Mouse (Mus musculus): ENCODE measurements around the gene Rnaseh2b.
A peak's percentile ranks its signal among the peaks of the same experiment; 100 is the strongest.

The Rnaseh2b gene

GRCm38 (mm10) chr14:62333909-62334687 is 41.7 kb downstream of the Rnaseh2b start:
- Histone ChIP-seq H3K4me1 (replicated peaks; ENCODE audit: low read depth, low read length) (peaks cover 86% of the 10 kb centered on the region), H3K9me3 (ENCODE audit: low read length) (no peaks in the 10 kb centered on the region), H3K27me3 (ENCODE audit: insufficient read depth, low read length) (no peaks in the 10 kb centered on the region), H3K4me3 (replicated peaks; ENCODE audit: low read length) (peak overlapping the region; percentile 35), H3K36me3 (ENCODE audit: insufficient read depth, low read length) (peaks cover 11% of the 10 kb centered on the region)
- TF ChIP-seq POU5F1 (IDR thresholded peaks at IDR 0.05; ENCODE audit: borderline replicate concordance, low read length) = no peak
- TF ChIP-seq NANOG (IDR thresholded peaks at IDR 0.05; ENCODE audit: borderline replicate concordance, low read length) = peak; percentile 88
- peak; percentile 36 for TF ChIP-seq CTCF (conservative IDR thresholded peaks at IDR 0.05; ENCODE audit: low read length)

DNA sequence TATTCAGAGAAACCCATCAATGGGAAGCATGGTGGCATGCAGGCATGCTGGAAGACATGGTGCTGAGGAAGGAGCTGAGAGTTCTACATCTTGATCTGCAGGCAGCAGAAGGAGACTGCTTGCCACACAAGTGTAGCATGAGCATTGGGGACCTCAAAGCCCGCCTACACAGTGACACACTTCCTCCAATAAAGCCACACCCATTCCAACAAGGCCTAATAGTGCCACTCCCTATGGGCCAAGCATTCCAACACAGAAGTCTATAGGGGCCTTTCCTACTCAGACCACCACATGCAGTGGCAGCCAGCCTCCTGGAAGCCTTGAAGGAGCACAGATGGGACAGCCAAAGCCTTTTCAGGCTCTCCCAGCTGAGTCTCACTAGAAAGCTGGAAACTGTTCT is 46.8 kb downstream of the Rnaseh2b start:
- Histone ChIP-seq H3K36me3 (ENCODE audit: insufficient read depth, low read length) (peaks cover 24% of the 10 kb centered on the region), H3K27me3 (ENCODE audit: insufficient read depth, low read length) (no peaks in the 10 kb centered on the region), H3K4me1 (replicated peaks; ENCODE audit: low read depth, low read length) (peaks cover 84% of the 10 kb centered on the region), H3K9me3 (ENCODE audit: low read length) (no peaks in the 10 kb centered on the region), H3K4me3 (replicated peaks; ENCODE audit: low read length) (0 out of 2 replicates have a peak overlapping the region, but pooled peaks have one; percentile 0)
- TF ChIP-seq CTCF (conservative IDR thresholded peaks at IDR 0.05; ENCODE audit: low read length) (no peak), POU5F1 (IDR thresholded peaks at IDR 0.05; ENCODE audit: borderline replicate concordance, low read length) (no peak), NANOG (IDR thresholded peaks at IDR 0.05; ENCODE audit: borderline replicate concordance, low read length) (no peak)

DNA sequence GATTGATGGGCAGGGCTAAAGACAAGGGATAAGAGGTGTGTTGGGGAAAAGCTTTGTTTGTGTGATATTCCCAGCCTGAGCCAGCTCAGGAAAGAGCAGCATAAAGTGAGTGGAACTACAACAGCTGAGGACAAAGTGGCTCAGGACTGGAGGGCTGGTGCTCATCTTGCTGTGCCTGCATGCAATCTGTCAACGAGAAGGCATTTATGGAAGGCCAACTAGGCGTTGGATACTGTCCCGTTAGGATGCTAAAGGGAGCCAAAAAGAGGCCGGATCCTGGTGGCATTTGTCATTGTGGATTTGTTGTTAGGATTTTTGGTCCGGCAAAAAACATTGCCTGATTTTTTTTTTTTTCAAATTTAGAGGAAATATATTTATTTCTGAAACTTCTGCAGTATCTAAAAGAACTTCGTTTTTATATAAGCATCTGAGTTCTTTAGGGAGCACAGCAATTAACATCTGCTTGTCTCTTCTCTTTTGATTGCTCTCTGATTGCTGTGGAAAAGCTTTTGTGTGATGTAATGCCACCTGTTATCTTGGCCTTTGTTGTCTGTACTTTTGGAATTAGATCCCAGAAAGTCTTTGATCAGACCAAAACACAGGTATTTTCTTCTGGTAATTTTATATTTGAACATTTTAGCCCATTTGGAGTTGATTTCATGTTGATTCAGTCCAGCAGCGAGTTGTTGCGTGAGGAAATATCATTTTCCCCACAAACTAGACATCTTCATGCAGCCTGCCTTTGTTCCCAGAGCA is 49.7 kb downstream of the Rnaseh2b start:
- Histone ChIP-seq H3K36me3 (ENCODE audit: insufficient read depth, low read length) (peaks cover 32% of the 10 kb centered on the region), H3K27me3 (ENCODE audit: insufficient read depth, low read length) (no peaks in the 10 kb centered on the region), H3K4me3 (replicated peaks; ENCODE audit: low read length) (no peak overlapping the region), H3K4me1 (replicated peaks; ENCODE audit: low read depth, low read length) (peaks cover 65% of the 10 kb centered on the region), H3K9me3 (ENCODE audit: low read length) (no peaks in the 10 kb centered on the region)
- TF ChIP-seq NANOG (IDR thresholded peaks at IDR 0.05; ENCODE audit: borderline replicate concordance, low read length) (peak; percentile 96), POU5F1 (IDR thresholded peaks at IDR 0.05; ENCODE audit: borderline replicate concordance, low read length) (no peak), CTCF (conservative IDR thresholded peaks at IDR 0.05; ENCODE audit: low read length) (no peak)

- TF ChIP-seq POU5F1 (IDR thresholded peaks at IDR 0.05; ENCODE audit: borderline replicate concordance, low read length) (no peak), NANOG (IDR thresholded peaks at IDR 0.05; ENCODE audit: borderline replicate concordance, low read length) (no peak)
- no peaks in the 10 kb centered on the region for H3K27me3 ChIP-seq (ENCODE audit: insufficient read depth, low read length)
- H3K4me1 ChIP-seq (replicated peaks; ENCODE audit: low read depth, low read length) = peaks cover 63% of the 10 kb centered on the region
- no peaks in the 10 kb centered on the region for H3K9me3 ChIP-seq (ENCODE audit: low read length)
- H3K4me3 ChIP-seq (replicated peaks; ENCODE audit: low read length) = no peak overlapping the region
- H3K36me3 ChIP-seq (ENCODE audit: insufficient read depth, low read length) = peaks cover 38% of the 10 kb centered on the region
Measured at GRCm38 (mm10) chr14:62342643-62343144, 50.3 kb downstream of the Rnaseh2b start.

DNA sequence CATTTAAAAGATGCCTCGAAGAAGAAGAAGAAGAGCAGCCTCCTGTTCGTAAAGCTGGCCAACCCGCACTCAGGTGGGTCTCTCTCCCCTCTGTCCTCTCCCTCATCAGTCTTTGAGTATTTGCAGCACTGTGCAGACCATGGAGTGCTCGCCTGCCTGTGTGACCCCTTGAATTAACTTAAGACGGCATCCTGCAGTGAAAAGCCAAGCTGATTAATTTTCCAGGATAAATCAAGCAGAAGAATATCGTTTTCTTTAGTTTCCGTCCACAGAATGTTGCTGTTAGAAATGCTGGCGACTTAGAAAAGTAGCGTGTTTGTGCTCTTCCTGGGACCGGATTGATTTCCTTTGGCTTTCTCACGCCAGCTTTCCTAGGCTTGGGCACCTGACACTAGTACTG is 54.2 kb downstream of the Rnaseh2b start:
- H3K4me1 ChIP-seq (replicated peaks; ENCODE audit: low read depth, low read length) = peaks cover 58% of the 10 kb centered on the region
- no peaks in the 10 kb centered on the region for H3K27me3 ChIP-seq (ENCODE audit: insufficient read depth, low read length)
- H3K4me3 ChIP-seq (replicated peaks; ENCODE audit: low read length) = no peak overlapping the region
- TF ChIP-seq POU5F1 (IDR thresholded peaks at IDR 0.05; ENCODE audit: borderline replicate concordance, low read length) (no peak), CTCF (conservative IDR thresholded peaks at IDR 0.05; ENCODE audit: low read length) (no peak), NANOG (IDR thresholded peaks at IDR 0.05; ENCODE audit: borderline replicate concordance, low read length) (no peak)
- no peaks in the 10 kb centered on the region for H3K9me3 ChIP-seq (ENCODE audit: low read length)
- H3K36me3 ChIP-seq (ENCODE audit: insufficient read depth, low read length) = peaks cover 55% of the 10 kb centered on the region

GRCm38 (mm10) chr14:62347103-62347502 is 54.7 kb downstream of the Rnaseh2b start:
- Histone ChIP-seq H3K27me3 (ENCODE audit: insufficient read depth, low read length) (no peaks in the 10 kb centered on the region), H3K9me3 (ENCODE audit: low read length) (no peaks in the 10 kb centered on the region), H3K36me3 (ENCODE audit: insufficient read depth, low read length) (peaks cover 60% of the 10 kb centered on the region), H3K4me3 (replicated peaks; ENCODE audit: low read length) (no peak overlapping the region), H3K4me1 (replicated peaks; ENCODE audit: low read depth, low read length) (peaks cover 58% of the 10 kb centered on the region)
- no peak for TF ChIP-seq POU5F1 (IDR thresholded peaks at IDR 0.05; ENCODE audit: borderline replicate concordance, low read length)
- TF ChIP-seq CTCF (conservative IDR thresholded peaks at IDR 0.05; ENCODE audit: low read length) = no peak
- TF ChIP-seq NANOG (IDR thresholded peaks at IDR 0.05; ENCODE audit: borderline replicate concordance, low read length) = no peak

DNA sequence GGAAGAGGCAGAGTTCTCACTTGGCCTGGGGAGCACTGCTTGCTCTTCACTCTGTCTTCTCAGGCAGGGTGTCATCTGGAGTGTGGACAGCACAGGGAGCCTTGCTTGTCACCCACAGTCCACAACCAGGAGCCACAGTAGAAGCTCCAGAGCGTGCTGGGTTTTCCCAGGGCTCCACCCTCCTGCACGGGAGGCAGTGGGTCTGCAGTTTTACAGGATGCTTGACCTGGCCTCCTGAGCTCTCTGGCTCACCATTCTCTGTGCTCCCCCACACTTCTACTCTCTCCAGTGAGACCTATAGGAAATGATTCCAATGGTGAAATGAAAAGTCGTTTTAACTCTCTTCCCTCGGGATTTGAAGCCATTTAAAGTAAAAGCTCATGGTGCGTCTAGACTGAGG is 57.4 kb downstream of the Rnaseh2b start:
- no peak for TF ChIP-seq POU5F1 (IDR thresholded peaks at IDR 0.05; ENCODE audit: borderline replicate concordance, low read length)
- no peak for TF ChIP-seq CTCF (conservative IDR thresholded peaks at IDR 0.05; ENCODE audit: low read length)
- no peak for TF ChIP-seq NANOG (IDR thresholded peaks at IDR 0.05; ENCODE audit: borderline replicate concordance, low read length)
- H3K27me3 ChIP-seq (ENCODE audit: insufficient read depth, low read length) = no peaks in the 10 kb centered on the region
- no peaks in the 10 kb centered on the region for H3K9me3 ChIP-seq (ENCODE audit: low read length)
- peaks cover 50% of the 10 kb centered on the region for H3K4me1 ChIP-seq (replicated peaks; ENCODE audit: low read depth, low read length)
- peak overlapping the region; percentile 8; the same call in 1 of the 2 replicates for H3K4me3 ChIP-seq (replicated peaks; ENCODE audit: low read length)
- peaks cover 75% of the 10 kb centered on the region for H3K36me3 ChIP-seq (ENCODE audit: insufficient read depth, low read length)

GRCm38 (mm10) chr14:62350186-62350585 is 57.8 kb downstream of the Rnaseh2b start:
- no peaks in the 10 kb centered on the region for H3K9me3 ChIP-seq (ENCODE audit: low read length)
- H3K4me3 ChIP-seq (replicated peaks; ENCODE audit: low read length) = peak overlapping the region; percentile 8; the same call in 1 of the 2 replicates
- peaks cover 72% of the 10 kb centered on the region for H3K36me3 ChIP-seq (ENCODE audit: insufficient read depth, low read length)
- no peak for TF ChIP-seq POU5F1 (IDR thresholded peaks at IDR 0.05; ENCODE audit: borderline replicate concordance, low read length)
- no peak for TF ChIP-seq CTCF (conservative IDR thresholded peaks at IDR 0.05; ENCODE audit: low read length)
- no peak for TF ChIP-seq NANOG (IDR thresholded peaks at IDR 0.05; ENCODE audit: borderline replicate concordance, low read length)
- peaks cover 46% of the 10 kb centered on the region for H3K4me1 ChIP-seq (replicated peaks; ENCODE audit: low read depth, low read length)
- H3K27me3 ChIP-seq (ENCODE audit: insufficient read depth, low read length) = no peaks in the 10 kb centered on the region

All from E14TG2a.4 (cell line).